Mouse (Mus musculus) neural tube, embryonic 15.5 days (tissue): ENCODE measurements at regions not wholly inside any gene's neighbourhood (a gene's known extent, or its start where the extent isn't known, plus 50 kb on each side); places are given as distances from the start of the nearest gene placed in this dataset.

Source experiments
- ATAC-seq: fragments of 200-750 bp; cut with Nextera tagmentation; 2 replicates; pipeline ENCODE4 v1.8.0; 2017; ENCODE audit warnings: mild to moderate bottlenecking, moderate TSS enrichment, moderate library complexity; ENCODE audit not compliant: low FRiP score
- H3K27ac ChIP-seq: fragments of 300-500 bp; sonication (generic); replicated peaks from 2 replicates; pipeline ENCODE4 v1.5.1; 2015; ENCODE audit warnings: mild to moderate bottlenecking, inconsistent platforms
- H3K27me3 ChIP-seq: fragments of 300-500 bp; sonication (generic); replicated peaks from 2 replicates; pipeline ENCODE4 v1.6.1; 2015; ENCODE audit warnings: inconsistent platforms
- H3K36me3 ChIP-seq: fragments of 300-500 bp; sonication (generic); 2 replicates; pipeline ENCODE4 v1.6.1; 2015; ENCODE audit warnings: inconsistent platforms
- H3K4me1 ChIP-seq: fragments of 300-500 bp; sonication (generic); 2 replicates; pipeline ENCODE4 v1.6.1; 2015; ENCODE audit warnings: inconsistent platforms
- H3K4me2 ChIP-seq: fragments of 300-500 bp; sonication (generic); 2 replicates; pipeline ENCODE4 v1.6.1; 2015; ENCODE audit warnings: inconsistent platforms, mild to moderate bottlenecking, moderate library complexity
- H3K4me3 ChIP-seq: fragments of 300-500 bp; sonication (generic); replicated peaks from 2 replicates; pipeline ENCODE4 v1.5.1; 2015; ENCODE audit warnings: mild to moderate bottlenecking, inconsistent platforms
- H3K9ac ChIP-seq: fragments of 300-500 bp; sonication (generic); replicated peaks from 2 replicates; pipeline ENCODE4 v1.6.1; 2015; ENCODE audit warnings: mild to moderate bottlenecking, inconsistent platforms
- H3K9me3 ChIP-seq: fragments of 300-500 bp; sonication (generic); replicated peaks from 2 replicates; pipeline ENCODE4 v1.6.1; 2016; ENCODE audit warnings: inconsistent platforms
- WGBS: fragments of 180-500 bp; shearing (Covaris S2); methylation state at CpG from one replicate; pipeline ENCODE4 v1.1.7; 2015; ENCODE audit warnings: mixed read lengths; 5-methylcytosine and 5-hydroxymethylcytosine counted together

- 27% methylated on average over 5 of the region's 5 CpGs for WGBS
Measured at GRCm38 (mm10) chr12:94509855-94510254, 1182.2 kb upstream of the Flrt2 start.

GRCm38 (mm10) chr12:94544706-94545105 lies 1147.3 kb upstream of the Flrt2 start:
- Histone ChIP-seq H3K36me3 (no peaks in the 10 kb centered on the region), H3K4me2 (no peak overlapping the region), H3K27me3 (no peaks in the 10 kb centered on the region), H3K4me1 (no peaks in the 10 kb centered on the region), H3K9me3 (no peaks in the 10 kb centered on the region), H3K4me3 (no peak overlapping the region), H3K27ac (no peak overlapping the region), H3K9ac (no peak overlapping the region)
- 79% methylated on average over 7 of the region's 7 CpGs for WGBS
- ATAC-seq = no peak

More at GRCm38 (mm10) chr12:94509855-94510254, 1182.2 kb upstream of the Flrt2 start:
- H3K36me3 ChIP-seq = no peaks in the 10 kb centered on the region
- no peaks in the 10 kb centered on the region for H3K4me1 ChIP-seq
- no peak overlapping the region for H3K4me3 ChIP-seq
- H3K4me2 ChIP-seq = no peak overlapping the region
- H3K9ac ChIP-seq = no peak overlapping the region
- H3K9me3 ChIP-seq = no peaks in the 10 kb centered on the region
- H3K27ac ChIP-seq = no peak overlapping the region
- H3K27me3 ChIP-seq = no peaks in the 10 kb centered on the region
- ATAC-seq = no peak

GRCm38 (mm10) chr12:94560374-94561194 lies 1131.4 kb upstream of the Flrt2 start:
- Histone ChIP-seq H3K4me2 (no peak overlapping the region), H3K4me3 (no peak overlapping the region), H3K27ac (no peak overlapping the region), H3K27me3 (no peaks in the 10 kb centered on the region), H3K9me3 (no peaks in the 10 kb centered on the region), H3K9ac (no peak overlapping the region), H3K4me1 (no peaks in the 10 kb centered on the region), H3K36me3 (no peaks in the 10 kb centered on the region)
- 57% methylated on average over 2 of the region's 2 CpGs for WGBS
- ATAC-seq = no peak

GRCm38 (mm10) chr12:94574981-94575380 lies 1117.0 kb upstream of the Flrt2 start:
- Histone ChIP-seq H3K9ac (no peak overlapping the region), H3K27ac (no peak overlapping the region), H3K9me3 (no peaks in the 10 kb centered on the region), H3K36me3 (no peaks in the 10 kb centered on the region), H3K4me2 (no peak overlapping the region), H3K4me3 (no peak overlapping the region), H3K27me3 (no peaks in the 10 kb centered on the region), H3K4me1 (no peaks in the 10 kb centered on the region)
- WGBS = 53% methylated on average over 2 of the region's 2 CpGs
- ATAC-seq = no peak

GRCm38 (mm10) chr12:94580345-94580744 lies 1111.7 kb upstream of the Flrt2 start:
- no peaks in the 10 kb centered on the region for H3K36me3 ChIP-seq
- H3K4me1 ChIP-seq = no peaks in the 10 kb centered on the region
- no peak overlapping the region for H3K4me2 ChIP-seq
- WGBS = 23% methylated on average over 4 of the region's 4 CpGs
- no peaks in the 10 kb centered on the region for H3K9me3 ChIP-seq
- no peaks in the 10 kb centered on the region for H3K27me3 ChIP-seq
- H3K9ac ChIP-seq = no peak overlapping the region
- ATAC-seq = no peak
- H3K27ac ChIP-seq = no peak overlapping the region
- H3K4me3 ChIP-seq = no peak overlapping the region

- H3K27ac ChIP-seq = no peak overlapping the region
- no peaks in the 10 kb centered on the region for H3K27me3 ChIP-seq
- no peak overlapping the region for H3K9ac ChIP-seq
- WGBS = 69% methylated on average over 1 of the region's 1 CpGs
- no peaks in the 10 kb centered on the region for H3K9me3 ChIP-seq
- no peak overlapping the region for H3K4me2 ChIP-seq
- H3K4me1 ChIP-seq = 0 out of 2 replicates have a peak, but pooled peaks cover 3% of the 10 kb centered on the region
- H3K36me3 ChIP-seq = no peaks in the 10 kb centered on the region
- no peak for ATAC-seq
- H3K4me3 ChIP-seq = no peak overlapping the region
Measured at GRCm38 (mm10) chr12:94584309-94584708, 1107.7 kb upstream of the Flrt2 start.

GRCm38 (mm10) chr12:94587031-94587430 lies 1105.0 kb upstream of the Flrt2 start:
- no peak for ATAC-seq
- Histone ChIP-seq H3K4me1 (0 out of 2 replicates have a peak, but pooled peaks cover 3% of the 10 kb centered on the region), H3K36me3 (no peaks in the 10 kb centered on the region), H3K4me3 (no peak overlapping the region), H3K27ac (no peak overlapping the region), H3K9ac (no peak overlapping the region), H3K4me2 (no peak overlapping the region), H3K27me3 (no peaks in the 10 kb centered on the region), H3K9me3 (no peaks in the 10 kb centered on the region)
- WGBS = 55% methylated on average over 4 of the region's 4 CpGs

GRCm38 (mm10) chr12:94588599-94588998 lies 1103.4 kb upstream of the Flrt2 start:
- H3K4me2 ChIP-seq = no peak overlapping the region
- WGBS = 74% methylated on average over 4 of the region's 4 CpGs
- 0 out of 2 replicates have a peak, but pooled peaks cover 3% of the 10 kb centered on the region for H3K4me1 ChIP-seq
- no peak overlapping the region for H3K4me3 ChIP-seq
- no peaks in the 10 kb centered on the region for H3K9me3 ChIP-seq
- no peaks in the 10 kb centered on the region for H3K36me3 ChIP-seq
- no peak overlapping the region for H3K27ac ChIP-seq
- H3K27me3 ChIP-seq = no peaks in the 10 kb centered on the region
- H3K9ac ChIP-seq = no peak overlapping the region
- ATAC-seq = no peak

- H3K27ac ChIP-seq = no peak overlapping the region
- H3K9ac ChIP-seq = no peak overlapping the region
- H3K27me3 ChIP-seq = no peaks in the 10 kb centered on the region
- WGBS = 71% methylated on average over 4 of the region's 4 CpGs
- H3K4me3 ChIP-seq = no peak overlapping the region
- no peak overlapping the region for H3K4me2 ChIP-seq
- no peaks in the 10 kb centered on the region for H3K9me3 ChIP-seq
- ATAC-seq = no peak
- H3K36me3 ChIP-seq = no peaks in the 10 kb centered on the region
- H3K4me1 ChIP-seq = 0 out of 2 replicates have a peak, but pooled peaks cover 3% of the 10 kb centered on the region
Measured at GRCm38 (mm10) chr12:94589033-94589432, 1103.0 kb upstream of the Flrt2 start.

- no peaks in the 10 kb centered on the region for H3K9me3 ChIP-seq
- no peak overlapping the region for H3K9ac ChIP-seq
- no peak overlapping the region for H3K4me2 ChIP-seq
- no peak overlapping the region for H3K27ac ChIP-seq
- no peak for ATAC-seq
- H3K4me1 ChIP-seq = no peaks in the 10 kb centered on the region
- no peaks in the 10 kb centered on the region for H3K27me3 ChIP-seq
- 74% methylated on average over 1 of the region's 1 CpGs for WGBS
- H3K4me3 ChIP-seq = no peak overlapping the region
- no peaks in the 10 kb centered on the region for H3K36me3 ChIP-seq
Measured at GRCm38 (mm10) chr12:94605566-94605965, 1086.5 kb upstream of the Flrt2 start.

GRCm38 (mm10) chr12:94636555-94636954 lies 1055.5 kb upstream of the Flrt2 start:
- Histone ChIP-seq H3K4me1 (no peaks in the 10 kb centered on the region), H3K9me3 (no peaks in the 10 kb centered on the region), H3K27ac (no peak overlapping the region)

GRCm38 (mm10) chr12:94640153-94640552 lies 1051.9 kb upstream of the Flrt2 start:
- H3K4me3 ChIP-seq = no peak overlapping the region
- no peaks in the 10 kb centered on the region for H3K36me3 ChIP-seq
- no peak overlapping the region for H3K27ac ChIP-seq
- no peaks in the 10 kb centered on the region for H3K9me3 ChIP-seq
- H3K4me1 ChIP-seq = no peaks in the 10 kb centered on the region
- H3K4me2 ChIP-seq = no peak overlapping the region
- H3K27me3 ChIP-seq = no peaks in the 10 kb centered on the region
- ATAC-seq = no peak
- 82% methylated on average over 4 of the region's 4 CpGs for WGBS
- H3K9ac ChIP-seq = no peak overlapping the region

More at GRCm38 (mm10) chr12:94636555-94636954, 1055.5 kb upstream of the Flrt2 start:
- Histone ChIP-seq H3K27me3 (no peaks in the 10 kb centered on the region), H3K36me3 (no peaks in the 10 kb centered on the region), H3K9ac (no peak overlapping the region), H3K4me2 (no peak overlapping the region), H3K4me3 (no peak overlapping the region)
- WGBS = 26% methylated on average over 1 of the region's 1 CpGs
- ATAC-seq = no peak
